Mouse (Mus musculus) layer of hippocampus, postnatal 10 days (tissue): Measurements from ENCODE around the gene Krtap31-1. TPM values are rescaled to one million over a fixed set of nuclear protein-coding genes. Genes with fewer than 3 reads are reported as not detected.
"Not testable (repeated sequence)": the region's sequence is repeated elsewhere in the genome, so short reads cannot be mapped to it uniquely, and the experiment has no call there.

Experiments used
- DNase-seq, 2 experiments: peaks; one replicate each; pipeline ENCODE4 v3.0.0; 2021; ENCODE audit warnings: low spot score in 2 of 2
- long read RNA-seq: library from polyadenylated mRNA; stranded (forward); transcript quantifications from one replicate; pipeline ENCODE4 v2.0.0, GENCODE M21; 2023
- total RNA-seq, 2 experiments: library from RNA; stranded (reverse); gene quantifications; 2 replicates each; pipeline ENCODE4 v1.2.3; 2021

Gene Krtap31-1
- total RNA-seq, result not detected
- long read RNA-seq, result 0 reads

GRCm38 (mm10) chr11:99907620-99908019 lies at the start of gene Krtap31-1:
Krtap31-1 (plus strand) TSS chr11:99907920.
- DNase-seq, result no peak

GRCm38 (mm10) chr11:99858761-99859160 lies 49.0 kb upstream of the Krtap31-1 start:
- no peak for DNase-seq

DNA sequence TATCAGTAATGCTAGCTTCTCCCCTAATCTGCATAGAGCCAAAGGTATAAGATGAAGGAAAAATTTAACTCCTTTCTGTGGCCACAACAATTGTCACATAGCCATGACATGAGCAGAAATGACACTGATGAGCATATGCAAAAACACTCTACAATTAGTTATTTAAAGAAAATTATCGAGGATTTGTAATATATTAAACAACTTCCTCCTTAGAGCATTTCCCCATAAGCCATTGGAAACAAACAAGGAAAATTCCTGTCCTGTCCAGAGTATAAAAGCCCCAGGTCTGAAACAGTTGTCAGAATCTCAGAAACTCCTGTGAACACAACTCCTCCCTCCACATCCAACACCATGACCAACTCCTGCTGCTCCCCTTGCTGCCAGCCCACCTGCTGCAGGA lies 43.5 kb upstream of the Krtap31-1 start, which contains the start of gene Gm11559:
Gene Gm11559, plus strand, starts transcription at position 301 of the 400 bp plus-strand sequence.
- not testable (repeated sequence) for DNase-seq

- DNase-seq, result not testable (repeated sequence)
Observed at GRCm38 (mm10) chr11:99873089-99873488, 34.6 kb upstream of the Krtap31-1 start, which contains the start of gene Krtap9-1. Krtap9-1 (plus strand) TSS chr11:99873389.

GRCm38 (mm10) chr11:99878887-99879286 lies 28.8 kb upstream of the Krtap31-1 start, which contains the start of gene Gm11567:
Gm11567 (plus strand) TSS chr11:99879187.
- not testable (repeated sequence) for DNase-seq

GRCm38 (mm10) chr11:99914451-99914850 lies 6.7 kb downstream of the Krtap31-1 start, which contains the start of gene Gm11565:
Gm11565 (plus strand) TSS chr11:99914751.
- DNase-seq, result no peak

GRCm38 (mm10) chr11:99935991-99936390 lies 28.3 kb downstream of the Krtap31-1 start, which contains the start of gene Krtap31-2:
Krtap31-2 (plus strand) TSS chr11:99936291.
- DNase-seq, result no peak

- no peak for DNase-seq
Observed at GRCm38 (mm10) chr11:99937751-99938264, 30.1 kb downstream of the Krtap31-1 start.

- DNase-seq, result no peak
Observed at GRCm38 (mm10) chr11:99948175-99948574, 40.5 kb downstream of the Krtap31-1 start, which contains the start of gene Krtap9-5. Krtap9-5 (plus strand) TSS chr11:99948475.

Other genes starting within 250 kb of the Krtap31-1 start
- not detected for gene Gm11563, start 249.0 kb upstream of the Krtap31-1 start, total RNA-seq
- not detected for gene Krtap4-6, start 242.0 kb upstream of the Krtap31-1 start, total RNA-seq
- gene Gm14190, start 217.2 kb upstream of the Krtap31-1 start, total RNA-seq, result not detected
- not detected for gene Gm14180, start 173.6 kb upstream of the Krtap31-1 start, total RNA-seq
- gene Gm11595, start 135.0 kb upstream of the Krtap31-1 start, total RNA-seq, result not detected
- not detected for gene Krtap4-8, start 127.2 kb upstream of the Krtap31-1 start, total RNA-seq
- gene Krtap4-9, start 122.7 kb upstream of the Krtap31-1 start, total RNA-seq, result not detected
- gene Gm11596, start 114.5 kb upstream of the Krtap31-1 start, total RNA-seq, result not detected
- gene Gm11569, start 109.0 kb upstream of the Krtap31-1 start, total RNA-seq, result not detected
- not detected for gene Gm11554, start 103.5 kb upstream of the Krtap31-1 start, total RNA-seq
- gene Krtap4-13, start 98.0 kb upstream of the Krtap31-1 start, total RNA-seq, result not detected
- not detected for gene Gm11564, start 92.3 kb upstream of the Krtap31-1 start, total RNA-seq
- not detected for gene 2300003K06Rik, start 69.9 kb upstream of the Krtap31-1 start, total RNA-seq
- not detected for gene Krtap4-16, start 56.3 kb upstream of the Krtap31-1 start, total RNA-seq
- gene Gm11568, start 50.0 kb upstream of the Krtap31-1 start, total RNA-seq, result not detected
- gene Gm11559, start 43.4 kb upstream of the Krtap31-1 start, total RNA-seq, result not detected
- gene Krtap9-1, start 34.5 kb upstream of the Krtap31-1 start, total RNA-seq, result not detected
- not detected for gene Gm11567, start 28.7 kb upstream of the Krtap31-1 start, total RNA-seq
- gene Gm11565, start 6.8 kb downstream of the Krtap31-1 start, total RNA-seq, result not detected
- gene Krtap31-2, start 28.4 kb downstream of the Krtap31-1 start, total RNA-seq, result not detected
- not detected for gene Krtap9-5, start 40.6 kb downstream of the Krtap31-1 start, total RNA-seq
- gene Krtap29-1, start 71.1 kb downstream of the Krtap31-1 start, total RNA-seq, result not detected
- gene Krtap16-1, start 78.7 kb downstream of the Krtap31-1 start, total RNA-seq, result not detected
- gene Krtap17-1, start 86.1 kb downstream of the Krtap31-1 start, total RNA-seq, result not detected
- not detected for gene Krt33a, start 108.3 kb downstream of the Krtap31-1 start, total RNA-seq
- not detected for gene Krt33b, start 121.9 kb downstream of the Krtap31-1 start, total RNA-seq
- gene Krt34, start 133.6 kb downstream of the Krtap31-1 start, total RNA-seq, result not detected
- not detected for gene Krt31, start 142.6 kb downstream of the Krtap31-1 start, total RNA-seq
- not detected for gene Krt32, start 180.3 kb downstream of the Krtap31-1 start, total RNA-seq
- not detected for gene Krt35, start 188.3 kb downstream of the Krtap31-1 start, total RNA-seq
- gene Krt36, start 197.7 kb downstream of the Krtap31-1 start, total RNA-seq, result not detected
- gene Krt13, start 213.6 kb downstream of the Krtap31-1 start, total RNA-seq, result not detected
- gene Krt15, start 228.0 kb downstream of the Krtap31-1 start, total RNA-seq, result 1 to 10 TPM; 1.1 to 1.5 TPM
- 1 to 10 TPM in 1 of 2 experiments, under 1 TPM in 1; 0.64 to 1.0 TPM for gene Krt19, start 240.7 kb downstream of the Krtap31-1 start, total RNA-seq